Mouse (Mus musculus) heart, embryonic 14.5 days (tissue): ENCODE results near the gene 4930562C15Rik. TPM values are rescaled to one million over a fixed set of nuclear protein-coding genes. Genes with fewer than 3 reads are reported as not detected.
"Not testable (repeated sequence)": the region's sequence is repeated elsewhere in the genome, so short reads cannot be mapped to it uniquely, and the experiment has no call there.

Experiments
- ATAC-seq: fragments of 200-750 bp; cut with Nextera tagmentation; 2 replicates; pipeline ENCODE4 v1.8.0; 2017; ENCODE audit warnings: low read depth, moderate TSS enrichment; ENCODE audit not compliant: insufficient number of reproducible peaks, insufficient read depth, low FRiP score
- H3K27ac ChIP-seq, 2 experiments: fragments of 200-500 bp in 1 of 2; fragments of 300-500 bp in 1 of 2; sonication (generic) in 1 of 2; replicated peaks in 1 of 2; 2 replicates each; pipeline ENCODE4 v1.5.1; 2012 to 2014; ENCODE audit warnings: low read depth in 2 of 2, low read length in 2 of 2, control low read depth in 1 of 2, mild to moderate bottlenecking in 1 of 2, mixed read lengths in 1 of 2; ENCODE audit not compliant: control insufficient read depth in 1 of 2, insufficient read depth in 1 of 2
- H3K27me3 ChIP-seq: fragments of 300-500 bp; sonication (generic); 2 replicates; pipeline ENCODE4 v1.6.1; 2014; ENCODE audit warnings: mild to moderate bottlenecking, low read length, control low read depth; ENCODE audit not compliant: control insufficient read depth, insufficient read depth
- H3K36me3 ChIP-seq: fragments of 300-500 bp; sonication (generic); 2 replicates; pipeline ENCODE4 v1.6.1; 2014; ENCODE audit warnings: mild to moderate bottlenecking, control low read depth, low read length, mixed read lengths; ENCODE audit not compliant: control insufficient read depth, insufficient read depth
- H3K4me1 ChIP-seq, 2 experiments: fragments of 200-500 bp in 1 of 2; fragments of 300-500 bp in 1 of 2; sonication (generic) in 1 of 2; 2 replicates each; pipeline ENCODE4 v1.6.1; 2012 to 2014; ENCODE audit warnings: low read length in 2 of 2, control low read depth in 1 of 2, mixed read lengths in 1 of 2; ENCODE audit not compliant: control insufficient read depth in 2 of 2, insufficient read depth in 2 of 2
- H3K4me2 ChIP-seq: fragments of 300-500 bp; sonication (generic); 2 replicates; pipeline ENCODE4 v1.6.1; 2014; ENCODE audit warnings: mild to moderate bottlenecking, low read length
- H3K4me3 ChIP-seq, 2 experiments: fragments of 200-500 bp in 1 of 2; fragments of 300-500 bp in 1 of 2; sonication (generic) in 1 of 2; 2 replicates each; pipeline ENCODE4 v1.5.1; 2012 to 2014; ENCODE audit warnings: low read length in 2 of 2, mild to moderate bottlenecking in 2 of 2, control low read depth in 1 of 2, low read depth in 1 of 2, moderate library complexity in 1 of 2; ENCODE audit not compliant: control insufficient read depth in 1 of 2, insufficient read depth in 1 of 2
- H3K9ac ChIP-seq: fragments of 300-500 bp; sonication (generic); 2 replicates; pipeline ENCODE4 v1.6.1; 2014; ENCODE audit warnings: mild to moderate bottlenecking, low read length
- H3K9me3 ChIP-seq: fragments of 300-500 bp; sonication (generic); 2 replicates; pipeline ENCODE4 v1.6.1; 2016; ENCODE audit warnings: low read length, control low read depth; ENCODE audit not compliant: control insufficient read depth
- WGBS: fragments of 180-500 bp; shearing (Covaris S2); extraction: QIAGEN DNeasy Blood & Tissue Kit; methylation state at CpG from one replicate; pipeline ENCODE4 v1.1.7; 2014; 5-methylcytosine and 5-hydroxymethylcytosine counted together
- polyA plus RNA-seq: library from polyadenylated mRNA; unstranded; fragments of >200 nt; fragmentation: Nextera tagmentation; extraction: Ambion mirVana; gene quantifications from 2 replicates; pipeline ENCODE4 v1.2.1, GENCODE M21; 2014

The 4930562C15Rik gene
- polyA plus RNA-seq, 1 experiment from 2014 or later: 0.28 TPM

DNA sequence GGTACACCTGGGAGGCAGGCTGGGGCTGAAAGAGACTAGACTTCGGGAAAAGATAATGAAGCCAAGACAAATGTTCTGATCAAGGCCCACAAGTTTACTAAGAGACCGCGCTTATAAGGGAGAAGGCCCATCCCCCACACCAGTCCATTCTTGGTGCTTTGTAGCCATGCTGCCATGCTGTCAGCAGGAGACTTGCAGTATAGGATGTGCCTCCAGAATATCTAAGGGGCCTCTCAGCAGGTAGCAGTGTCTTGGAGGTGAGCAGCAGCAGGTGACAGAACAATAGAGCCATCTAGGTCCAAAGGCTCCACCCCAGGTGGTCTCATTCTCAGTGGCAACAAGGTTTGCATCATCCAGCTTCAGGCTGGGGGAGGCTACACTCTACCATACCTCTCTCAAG, 16.9 kb upstream of the 4930562C15Rik start:
- Histone ChIP-seq H3K36me3 (no peaks in the 10 kb centered on the region), H3K4me2 (no peak overlapping the region), H3K9ac (no peak overlapping the region), H3K9me3 (peaks cover 14% of the 10 kb centered on the region), H3K4me3 (no peak overlapping the region), H3K27me3 (no peaks in the 10 kb centered on the region), H3K27ac (no peak overlapping the region), H3K4me1 (no peaks in the 10 kb centered on the region)
- no peak for ATAC-seq
- 91% methylated on average over 3 of the region's 3 CpGs for WGBS

- H3K4me2 ChIP-seq, H3K4me3 ChIP-seq, H3K9ac ChIP-seq, H3K36me3 ChIP-seq, H3K27me3 ChIP-seq, ATAC-seq, H3K27ac ChIP-seq, H3K4me1 ChIP-seq: not testable (repeated sequence)
- WGBS: 69% methylated on average over 5 of the region's 5 CpGs
- H3K9me3 ChIP-seq: peaks cover 14% of the 10 kb centered on the region
Observed at GRCm38 (mm10) chr16:4824466-4824865, 10.8 kb upstream of the 4930562C15Rik start.

DNA sequence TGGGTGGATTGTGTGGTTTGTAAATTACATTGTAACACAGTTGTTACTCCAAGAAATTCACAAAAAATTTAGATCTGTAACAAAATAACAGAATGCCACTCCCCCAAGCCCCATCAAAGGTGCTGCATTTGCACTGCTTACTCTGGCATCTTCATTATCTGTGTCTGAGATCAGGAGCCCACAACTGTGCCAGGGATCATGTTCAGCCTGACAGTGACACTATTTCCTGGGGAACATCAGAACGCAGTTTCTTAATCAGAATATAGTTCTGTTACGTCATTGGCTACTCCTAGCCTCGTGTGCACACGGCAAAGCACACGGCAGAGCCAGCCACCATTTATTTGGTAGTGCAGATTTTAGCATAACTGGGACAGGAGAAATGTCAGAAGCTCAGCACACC, 7.6 kb upstream of the 4930562C15Rik start:
- Histone ChIP-seq H3K9me3 (no peaks in the 10 kb centered on the region), H3K4me1 (no peaks in the 10 kb centered on the region), H3K36me3 (no peaks in the 10 kb centered on the region), H3K4me2 (no peak overlapping the region), H3K27me3 (no peaks in the 10 kb centered on the region), H3K9ac (no peak overlapping the region), H3K4me3 (no peak overlapping the region), H3K27ac (no peak overlapping the region)
- 91% methylated on average over 5 of the region's 5 CpGs for WGBS
- no peak for ATAC-seq

- H3K9ac ChIP-seq: no peak overlapping the region
- H3K4me1 ChIP-seq: no peaks in the 10 kb centered on the region
- no peak overlapping the region for H3K4me3 ChIP-seq
- no peaks in the 10 kb centered on the region for H3K36me3 ChIP-seq
- no peak for ATAC-seq
- no peak overlapping the region for H3K27ac ChIP-seq
- H3K27me3 ChIP-seq: no peaks in the 10 kb centered on the region
- no peak overlapping the region for H3K4me2 ChIP-seq
- H3K9me3 ChIP-seq: no peaks in the 10 kb centered on the region
- WGBS: 76% methylated on average over 6 of the region's 6 CpGs
Observed at GRCm38 (mm10) chr16:4829271-4829900, 5.8 kb upstream of the 4930562C15Rik start.

DNA sequence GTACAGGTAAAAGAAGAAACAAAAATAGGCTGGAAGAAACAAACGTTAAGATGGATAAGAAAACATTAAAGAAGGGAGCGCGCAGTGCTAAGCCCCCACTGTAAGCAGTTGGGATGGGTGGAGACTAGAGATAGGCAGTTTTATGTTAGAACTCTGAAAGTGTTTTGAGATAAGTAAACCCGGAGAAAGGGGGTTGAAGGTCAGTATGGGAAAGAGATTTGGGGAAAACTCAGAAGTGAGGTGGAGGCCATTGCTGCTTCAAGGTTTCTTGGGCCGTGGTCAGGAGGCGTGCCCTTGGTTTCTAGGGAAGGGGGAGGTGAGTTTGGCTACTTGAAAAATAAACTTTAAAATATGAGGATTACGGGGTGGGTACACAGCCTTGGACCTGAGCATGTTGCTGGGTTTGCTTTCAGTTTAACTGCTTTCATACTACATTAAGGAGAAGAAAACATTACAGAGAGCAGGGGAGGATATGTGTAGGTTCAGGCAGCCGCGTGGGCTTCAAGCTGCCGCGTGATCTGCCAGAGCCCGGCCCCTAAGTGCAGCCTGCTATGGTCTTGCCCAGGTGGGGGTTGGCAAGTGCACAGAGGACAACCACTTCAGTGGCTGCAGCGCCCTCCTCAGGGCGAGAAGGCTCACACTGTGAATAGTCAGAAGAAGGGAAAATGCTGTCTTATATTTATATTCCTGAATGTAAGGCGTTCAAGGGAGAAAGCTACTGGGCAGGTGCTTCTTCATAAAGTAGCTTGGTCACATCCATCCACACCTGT, 3.4 kb upstream of the 4930562C15Rik start:
- Histone ChIP-seq H3K9me3 (no peaks in the 10 kb centered on the region), H3K36me3 (no peaks in the 10 kb centered on the region), H3K4me1 (no peaks in the 10 kb centered on the region), H3K9ac (no peak overlapping the region), H3K27ac (no peak overlapping the region), H3K4me2 (no peak overlapping the region), H3K27me3 (no peaks in the 10 kb centered on the region), H3K4me3 (no peak overlapping the region)
- ATAC-seq: no peak
- WGBS: 56% methylated on average over 15 of the region's 15 CpGs

DNA sequence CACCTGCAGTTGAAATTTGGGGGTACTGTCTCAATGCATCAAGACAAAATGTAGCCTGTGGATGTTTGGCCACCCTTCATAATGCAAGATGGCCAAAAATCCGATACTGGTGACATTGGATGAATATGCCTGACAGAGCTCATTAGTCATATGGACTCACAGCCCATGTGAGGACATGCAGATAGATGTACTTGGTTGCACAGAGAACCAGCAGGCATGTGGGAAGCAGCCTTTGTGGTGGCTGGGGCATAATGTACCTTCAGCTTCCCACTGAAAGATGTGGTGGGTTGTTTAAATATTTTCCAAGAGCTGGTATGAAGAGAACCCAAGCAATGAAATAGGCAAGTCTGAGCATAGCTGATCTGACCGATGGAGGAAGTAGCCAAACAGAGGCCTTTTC, 1.4 kb upstream of the 4930562C15Rik start:
- no peak for ATAC-seq
- H3K27me3 ChIP-seq: no peaks in the 10 kb centered on the region
- no peaks in the 10 kb centered on the region for H3K4me1 ChIP-seq
- H3K9ac ChIP-seq: no peak overlapping the region
- no peaks in the 10 kb centered on the region for H3K36me3 ChIP-seq
- H3K9me3 ChIP-seq: no peaks in the 10 kb centered on the region
- H3K4me2 ChIP-seq: no peak overlapping the region
- 72% methylated on average over 2 of the region's 2 CpGs for WGBS
- no peak overlapping the region for H3K4me3 ChIP-seq
- H3K27ac ChIP-seq: no peak overlapping the region

DNA sequence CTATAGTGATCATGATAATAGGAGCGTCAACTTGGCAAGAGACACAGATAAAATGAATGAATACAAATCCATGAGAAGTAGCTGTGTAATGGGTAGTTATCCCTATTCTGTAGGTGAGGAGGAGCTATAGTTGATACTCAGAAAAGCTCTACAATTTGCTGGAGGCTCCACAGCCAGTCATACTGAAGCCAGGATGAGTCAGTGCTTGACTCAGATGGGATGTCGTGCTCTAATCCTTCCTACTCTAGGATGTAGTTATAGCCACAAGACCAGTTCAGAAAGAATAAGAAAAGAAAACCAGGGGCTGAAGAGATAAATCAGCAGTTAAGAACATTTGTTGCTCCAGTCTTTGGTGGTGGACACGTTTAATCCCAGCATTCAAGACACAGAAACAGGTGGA, 2.4 kb downstream of the 4930562C15Rik start:
- Histone ChIP-seq H3K27me3 (no peaks in the 10 kb centered on the region), H3K9ac (no peak overlapping the region), H3K36me3 (no peaks in the 10 kb centered on the region), H3K4me1 (no peaks in the 10 kb centered on the region), H3K4me2 (no peak overlapping the region), H3K27ac (no peak overlapping the region), H3K9me3 (no peaks in the 10 kb centered on the region), H3K4me3 (no peak overlapping the region)
- WGBS: 81% methylated on average over 3 of the region's 3 CpGs
- ATAC-seq: no peak
